Mouse (Mus musculus) thymus, adult 2 months (tissue): ENCODE results near the gene Smim11.

ENCODE experiments used
- CTCF ChIP-seq: fragments of 200-500 bp; IDR thresholded peaks from 2 replicates; pipeline ENCODE4 v1.5.1; 2012; ENCODE audit warnings: mild to moderate bottlenecking, control low read depth, low read length, moderate library complexity, borderline replicate concordance; ENCODE audit not compliant: control insufficient read depth, poor library complexity, insufficient read depth; ENCODE audit errors: extremely low read depth
- POLR2A ChIP-seq: fragments of 200-500 bp; IDR thresholded peaks from 2 replicates; pipeline ENCODE4 v1.6.1; 2012; ENCODE audit warnings: mild to moderate bottlenecking, low read length, control low read depth, moderate library complexity; ENCODE audit not compliant: control insufficient read depth, poor library complexity, insufficient read depth; ENCODE audit errors: extremely low read depth

GRCm38 (mm10) chr16:92301989-92302388 lies 903 bp downstream of the Smim11 start:
- no peak for TF ChIP-seq CTCF
- no peak for TF ChIP-seq POLR2A
